Mouse (Mus musculus): Measurements from ENCODE around the gene Dad1. TPM values are rescaled to one million over a fixed set of nuclear protein-coding genes. Genes with fewer than 3 reads are reported as not detected.

The Dad1 gene
- polyA plus RNA-seq, 2 experiments = 133 to 224 TPM

- no peak overlapping the region for H3K4me2 ChIP-seq (ENCODE audit: low read depth)
- DNase-seq (ENCODE audit: low read depth in 3 of 3, low spot score in 3 of 3) (no peak), ATAC-seq (ENCODE audit: insufficient read depth) (no peak)
- no peaks in the 10 kb centered on the region for H3K27me3 ChIP-seq (ENCODE audit: control insufficient read depth, insufficient read depth, low read length)
- no peaks in the 10 kb centered on the region for H3K36me3 ChIP-seq (replicated peaks; ENCODE audit: control insufficient read depth, insufficient read depth, low read depth)
- H3K4me3 ChIP-seq (ENCODE audit: insufficient read depth in 1 of 2, low read depth in 2 of 2, low read length in 2 of 2) = no peak overlapping the region
- H3K9me3 ChIP-seq (ENCODE audit: control insufficient read depth, low read length) = no peaks in the 10 kb centered on the region
- H3K27ac ChIP-seq = no peak overlapping the region
- TF ChIP-seq CTCF (IDR thresholded peaks at IDR 0.05; ENCODE audit: low read depth) (no peak), EP300 (IDR thresholded peaks at IDR 0.05; ENCODE audit: low read depth) (no peak)
- H3K9ac ChIP-seq (replicated peaks) = no peak overlapping the region
- peaks cover 21 to 30% of the 10 kb centered on the region in 2 experiments for H3K4me1 ChIP-seq (replicated peaks; ENCODE audit: control insufficient read depth in 2 of 2, insufficient read depth in 2 of 2, low read length in 1 of 2)
- 74% methylated on average over 2 of the region's 2 CpGs for WGBS (ENCODE audit: insufficient replicate concordance)
These were observed 43.5 kb downstream of the Dad1 start for GRCm38 (mm10) chr14:54210401-54210800.

- peaks cover 25 to 32% of the 10 kb centered on the region in 2 experiments for H3K4me1 ChIP-seq (replicated peaks; ENCODE audit: control insufficient read depth in 2 of 2, insufficient read depth in 2 of 2, low read length in 1 of 2)
- no peak for DNase-seq (ENCODE audit: low read depth in 3 of 3, low spot score in 3 of 3)
- 69% methylated on average over 5 of the region's 5 CpGs for WGBS (ENCODE audit: insufficient replicate concordance)
These were observed 44.0 kb downstream of the Dad1 start for GRCm38 (mm10) chr14:54209932-54210331.

GRCm38 (mm10) chr14:54208741-54209140, 45.2 kb downstream of the Dad1 start:
- Histone ChIP-seq H3K27ac (no peak overlapping the region), H3K4me2 (ENCODE audit: low read depth) (no peak overlapping the region), H3K36me3 (replicated peaks; ENCODE audit: control insufficient read depth, insufficient read depth, low read depth) (no peaks in the 10 kb centered on the region), H3K9ac (replicated peaks) (no peak overlapping the region), H3K9me3 (ENCODE audit: control insufficient read depth, low read length) (no peaks in the 10 kb centered on the region), H3K4me1 (replicated peaks; ENCODE audit: control insufficient read depth in 2 of 2, insufficient read depth in 2 of 2, low read length in 1 of 2) (peaks cover 37 to 44% of the 10 kb centered on the region in 2 experiments), H3K4me3 (ENCODE audit: insufficient read depth in 1 of 2, low read depth in 2 of 2, low read length in 2 of 2) (no peak overlapping the region), H3K27me3 (ENCODE audit: control insufficient read depth, insufficient read depth, low read length) (no peaks in the 10 kb centered on the region)
- DNase-seq (ENCODE audit: low read depth in 3 of 3, low spot score in 3 of 3) (no peak), ATAC-seq (ENCODE audit: insufficient read depth) (no peak)
- no peak for TF ChIP-seq CTCF (IDR thresholded peaks at IDR 0.05; ENCODE audit: low read depth)
- no peak for TF ChIP-seq EP300 (IDR thresholded peaks at IDR 0.05; ENCODE audit: low read depth)
- WGBS (ENCODE audit: insufficient replicate concordance) = 73% methylated on average over 6 of the region's 6 CpGs

More at GRCm38 (mm10) chr14:54209932-54210331, 44.0 kb downstream of the Dad1 start:
- H3K36me3 ChIP-seq (replicated peaks; ENCODE audit: control insufficient read depth, insufficient read depth, low read depth) = no peaks in the 10 kb centered on the region
- ATAC-seq (ENCODE audit: insufficient read depth) = no peak
- TF ChIP-seq CTCF (IDR thresholded peaks at IDR 0.05; ENCODE audit: low read depth) = no peak
- no peak for TF ChIP-seq EP300 (IDR thresholded peaks at IDR 0.05; ENCODE audit: low read depth)
- no peak overlapping the region for H3K9ac ChIP-seq (replicated peaks)
- no peaks in the 10 kb centered on the region for H3K27me3 ChIP-seq (ENCODE audit: control insufficient read depth, insufficient read depth, low read length)
- H3K4me2 ChIP-seq (ENCODE audit: low read depth) = no peak overlapping the region
- no peak overlapping the region for H3K4me3 ChIP-seq (ENCODE audit: insufficient read depth in 1 of 2, low read depth in 2 of 2, low read length in 2 of 2)
- no peak overlapping the region for H3K27ac ChIP-seq
- no peaks in the 10 kb centered on the region for H3K9me3 ChIP-seq (ENCODE audit: control insufficient read depth, low read length)

GRCm38 (mm10) chr14:54207924-54208323, 46.0 kb downstream of the Dad1 start:
- DNase-seq (ENCODE audit: low read depth in 3 of 3, low spot score in 3 of 3) = no peak
- 54% methylated on average over 5 of the region's 5 CpGs for WGBS (ENCODE audit: insufficient replicate concordance)
- no peak for TF ChIP-seq EP300 (IDR thresholded peaks at IDR 0.05; ENCODE audit: low read depth)
- no peak for TF ChIP-seq CTCF (IDR thresholded peaks at IDR 0.05; ENCODE audit: low read depth)
- H3K27ac ChIP-seq = peak overlapping the region; percentile 19
- peak; percentile 38; the same call in 1 of the 2 replicates for ATAC-seq (ENCODE audit: insufficient read depth)
- no peaks in the 10 kb centered on the region for H3K36me3 ChIP-seq (replicated peaks; ENCODE audit: control insufficient read depth, insufficient read depth, low read depth)
- no peaks in the 10 kb centered on the region for H3K27me3 ChIP-seq (ENCODE audit: control insufficient read depth, insufficient read depth, low read length)
- no peak overlapping the region for H3K4me3 ChIP-seq (ENCODE audit: insufficient read depth in 1 of 2, low read depth in 2 of 2, low read length in 2 of 2)
- no peak overlapping the region for H3K9ac ChIP-seq (replicated peaks)
- H3K4me1 ChIP-seq (replicated peaks; ENCODE audit: control insufficient read depth in 2 of 2, insufficient read depth in 2 of 2, low read length in 1 of 2) = peaks cover 44 to 51% of the 10 kb centered on the region in 2 experiments
- peak overlapping the region; percentile 31 for H3K4me2 ChIP-seq (ENCODE audit: low read depth)
- no peaks in the 10 kb centered on the region for H3K9me3 ChIP-seq (ENCODE audit: control insufficient read depth, low read length)

DNA sequence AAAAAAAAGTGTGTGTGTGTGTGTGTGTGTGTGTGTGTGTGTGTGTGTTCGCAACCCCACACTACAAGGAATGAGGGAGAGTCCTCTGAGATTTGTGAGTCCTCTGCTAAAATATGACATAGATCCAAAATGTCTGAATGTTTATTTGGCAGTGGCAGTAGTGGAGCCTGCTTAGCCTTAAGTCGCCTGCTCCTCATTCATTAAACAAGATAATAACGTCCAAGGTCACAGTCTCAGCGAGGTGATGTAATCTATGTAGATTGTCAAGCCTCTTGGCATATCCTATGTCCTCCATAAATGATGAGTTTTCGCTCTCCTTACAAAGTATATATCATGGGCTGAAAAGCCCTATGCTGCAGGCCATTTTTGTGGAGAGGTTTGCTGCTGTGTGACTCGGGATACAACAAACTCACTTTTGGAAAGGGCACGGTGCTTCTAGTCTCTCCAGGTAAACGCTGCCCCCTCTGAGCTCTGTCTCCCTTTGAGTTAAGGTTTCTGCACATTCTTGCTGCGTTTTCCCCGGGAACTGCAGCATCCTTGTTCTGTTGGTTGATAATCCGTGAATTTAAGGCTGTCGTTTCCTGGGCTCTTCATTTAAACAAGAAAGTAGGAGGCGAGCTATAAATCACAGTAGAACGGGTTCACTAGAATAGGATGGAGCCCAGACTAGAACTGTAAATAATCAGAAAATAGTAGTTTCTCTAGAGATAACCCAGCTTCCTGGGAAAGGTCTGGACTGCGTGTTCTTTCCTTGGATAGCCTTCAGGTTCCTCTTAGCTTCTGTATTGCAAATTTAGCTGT, 47.0 kb downstream of the Dad1 start:
- H3K27ac ChIP-seq = 0 out of 2 replicates have a peak overlapping the region, but pooled peaks have one; percentile 19

More for the DNA sequence above, 47.0 kb downstream of the Dad1 start:
- Histone ChIP-seq H3K4me1 (replicated peaks; ENCODE audit: control insufficient read depth in 2 of 2, insufficient read depth in 2 of 2, low read length in 1 of 2) (peaks cover 44 to 51% of the 10 kb centered on the region in 2 experiments), H3K4me3 (ENCODE audit: insufficient read depth in 1 of 2, low read depth in 2 of 2, low read length in 2 of 2) (no peak overlapping the region), H3K9ac (replicated peaks) (no peak overlapping the region), H3K27me3 (ENCODE audit: control insufficient read depth, insufficient read depth, low read length) (no peaks in the 10 kb centered on the region; the same call in 1 of the 2 replicates), H3K9me3 (ENCODE audit: control insufficient read depth, low read length) (no peaks in the 10 kb centered on the region), H3K36me3 (replicated peaks; ENCODE audit: control insufficient read depth, insufficient read depth, low read depth) (no peaks in the 10 kb centered on the region), H3K4me2 (ENCODE audit: low read depth) (no peak overlapping the region)
- WGBS (ENCODE audit: insufficient replicate concordance) = 62% methylated on average over 15 of the region's 15 CpGs
- DNase-seq (ENCODE audit: low read depth in 3 of 3, low spot score in 3 of 3) (no peak), ATAC-seq (ENCODE audit: insufficient read depth) (no peak)
- TF ChIP-seq EP300 (IDR thresholded peaks at IDR 0.05; ENCODE audit: low read depth) (no peak), CTCF (IDR thresholded peaks at IDR 0.05; ENCODE audit: low read depth) (no peak)

Data from liver, embryonic 14.5 days (tissue).